Mouse (Mus musculus) G1E (cell line): ENCODE data around the gene Gnb3.

Source experiments
- CTCF ChIP-seq: IDR thresholded peaks from 2 replicates; pipeline ENCODE4 v1.5.1; 2012; ENCODE audit warnings: low read depth, low read length, inconsistent platforms, mixed read lengths
- POLR2AphosphoS5 ChIP-seq: IDR thresholded peaks from 2 replicates; pipeline ENCODE4 v1.6.1; 2012; ENCODE audit warnings: low read depth, low read length, inconsistent platforms; ENCODE audit not compliant: insufficient replicate concordance
- TAL1 ChIP-seq: conservative IDR thresholded peaks from 2 replicates; pipeline ENCODE4 v1.6.1; 2012; ENCODE audit warnings: low read depth, low read length, inconsistent platforms, mixed read lengths

DNA sequence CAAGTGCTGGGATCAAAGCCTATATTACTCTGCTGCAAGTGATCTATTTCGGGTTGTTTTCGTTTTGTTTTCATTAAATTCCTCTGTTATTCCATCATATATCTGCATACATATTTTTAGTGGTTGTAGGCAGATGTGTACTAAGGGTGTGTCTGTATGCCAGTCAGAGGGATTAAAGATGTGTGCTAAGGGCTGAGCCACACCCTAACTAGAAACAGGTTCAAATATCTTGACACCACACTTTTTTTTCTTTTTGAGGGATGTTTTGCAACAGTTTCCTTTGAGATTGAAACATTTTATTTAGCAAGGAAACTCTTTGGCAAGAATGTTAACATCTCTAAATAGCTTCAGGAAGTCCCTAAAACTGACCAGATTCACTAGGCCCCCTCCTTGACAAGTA lies 43.9 kb downstream of the Gnb3 start:
- TF ChIP-seq TAL1 (no peak), POLR2AphosphoS5 (no peak), CTCF (no peak)
